Mouse (Mus musculus) neural tube, embryonic 13.5 days (tissue): Measurements from ENCODE around the gene Lrsam1. TPM values are rescaled to one million over a fixed set of nuclear protein-coding genes. Genes with fewer than 3 reads are reported as not detected.

ENCODE experiments used
- ATAC-seq: fragments of 200-750 bp; cut with Nextera tagmentation; 2 replicates; pipeline ENCODE4 v1.8.0; 2017; ENCODE audit warnings: low read depth, mild to moderate bottlenecking, moderate TSS enrichment, moderate library complexity
- H3K27ac ChIP-seq: fragments of 300-500 bp; sonication (generic); replicated peaks from 2 replicates; pipeline ENCODE4 v1.5.1; 2015; ENCODE audit warnings: moderate library complexity, mild to moderate bottlenecking, inconsistent platforms
- H3K27me3 ChIP-seq: fragments of 300-500 bp; sonication (generic); 2 replicates; pipeline ENCODE4 v1.6.1; 2015; ENCODE audit warnings: mild to moderate bottlenecking, inconsistent platforms
- H3K36me3 ChIP-seq: fragments of 300-500 bp; sonication (generic); 2 replicates; pipeline ENCODE4 v1.6.1; 2015; ENCODE audit warnings: mild to moderate bottlenecking, inconsistent platforms
- H3K4me1 ChIP-seq: fragments of 300-500 bp; sonication (generic); replicated peaks from 2 replicates; pipeline ENCODE4 v1.6.1; 2015; ENCODE audit warnings: inconsistent platforms
- H3K4me2 ChIP-seq: fragments of 300-500 bp; sonication (generic); 2 replicates; pipeline ENCODE4 v1.6.1; 2015; ENCODE audit warnings: inconsistent platforms, mild to moderate bottlenecking, moderate library complexity
- H3K4me3 ChIP-seq: fragments of 300-500 bp; sonication (generic); 2 replicates; pipeline ENCODE4 v1.5.1; 2015; ENCODE audit warnings: mild to moderate bottlenecking, inconsistent platforms
- H3K9ac ChIP-seq: fragments of 300-500 bp; sonication (generic); 2 replicates; pipeline ENCODE4 v1.6.1; 2015; ENCODE audit warnings: moderate library complexity, mild to moderate bottlenecking, inconsistent platforms
- H3K9me3 ChIP-seq: fragments of 300-500 bp; sonication (generic); 2 replicates; pipeline ENCODE4 v1.6.1; 2016; ENCODE audit warnings: inconsistent platforms
- WGBS: fragments of 180-500 bp; shearing (Covaris S2); methylation state at CpG from one replicate; pipeline ENCODE4 v1.1.7; 2015; 5-methylcytosine and 5-hydroxymethylcytosine counted together
- polyA plus RNA-seq: library from polyadenylated mRNA; unstranded; fragments of >200 nt; fragmentation: Nextera tagmentation; extraction: Ambion mirVana; gene quantifications from 2 replicates; pipeline ENCODE4 v1.2.1, GENCODE M21; 2015

Lrsam1 gene
- polyA plus RNA-seq, 1 experiment from 2014 or later, result 27.3 TPM

- Histone ChIP-seq H3K27me3 (no peaks in the 10 kb centered on the region), H3K9me3 (no peaks in the 10 kb centered on the region), H3K4me3 (no peak overlapping the region), H3K4me1 (peaks cover 31% of the 10 kb centered on the region), H3K27ac (no peak overlapping the region), H3K36me3 (no peaks in the 10 kb centered on the region), H3K4me2 (no peak overlapping the region), H3K9ac (no peak overlapping the region)
- 90% methylated on average over 4 of the region's 4 CpGs for WGBS
- no peak for ATAC-seq
Observed at GRCm38 (mm10) chr2:32903470-32903869, 57.9 kb downstream of the Lrsam1 start.

GRCm38 (mm10) chr2:32902126-32902525, 59.3 kb downstream of the Lrsam1 start:
- 88% methylated on average over 9 of the region's 9 CpGs for WGBS
- Histone ChIP-seq H3K27me3 (no peaks in the 10 kb centered on the region), H3K36me3 (no peaks in the 10 kb centered on the region), H3K4me3 (no peak overlapping the region), H3K4me1 (peaks cover 28% of the 10 kb centered on the region), H3K9me3 (no peaks in the 10 kb centered on the region), H3K4me2 (no peak overlapping the region), H3K27ac (no peak overlapping the region), H3K9ac (no peak overlapping the region)
- no peak for ATAC-seq

- peaks cover 43% of the 10 kb centered on the region for H3K4me1 ChIP-seq
- H3K4me3 ChIP-seq, result no peak overlapping the region
- H3K36me3 ChIP-seq, result 0 out of 2 replicates have a peak, but pooled peaks cover under 1% of the 10 kb centered on the region
- H3K27ac ChIP-seq, result no peak overlapping the region
- WGBS, result 66% methylated on average over 7 of the region's 7 CpGs
- H3K4me2 ChIP-seq, result no peak overlapping the region
- ATAC-seq, result no peak
- no peaks in the 10 kb centered on the region for H3K9me3 ChIP-seq
- no peaks in the 10 kb centered on the region for H3K27me3 ChIP-seq
- no peak overlapping the region for H3K9ac ChIP-seq
Observed at GRCm38 (mm10) chr2:32898983-32899382, 62.4 kb downstream of the Lrsam1 start.

- WGBS, result 51% methylated on average over 10 of the region's 10 CpGs
- H3K36me3 ChIP-seq, result 0 out of 2 replicates have a peak, but pooled peaks cover 5% of the 10 kb centered on the region
- H3K27ac ChIP-seq, result peak overlapping the region; percentile 69; the same call in 1 of the 2 replicates
- no peak overlapping the region for H3K4me3 ChIP-seq
- no peaks in the 10 kb centered on the region for H3K9me3 ChIP-seq
- ATAC-seq, result peak; percentile 30; the same call in 1 of the 2 replicates
- no peaks in the 10 kb centered on the region for H3K27me3 ChIP-seq
- H3K4me2 ChIP-seq, result no peak overlapping the region
- H3K4me1 ChIP-seq, result peaks cover 43% of the 10 kb centered on the region
- no peak overlapping the region for H3K9ac ChIP-seq
Observed at GRCm38 (mm10) chr2:32896507-32897147, 64.8 kb downstream of the Lrsam1 start.

GRCm38 (mm10) chr2:32895606-32896106, 65.8 kb downstream of the Lrsam1 start:
- no peak overlapping the region for H3K4me2 ChIP-seq
- peak overlapping the region; percentile 69 for H3K27ac ChIP-seq
- 0 out of 2 replicates have a peak overlapping the region, but pooled peaks have one; percentile 23 for H3K9ac ChIP-seq
- H3K4me3 ChIP-seq, result no peak overlapping the region
- no peak for ATAC-seq
- H3K36me3 ChIP-seq, result 0 out of 2 replicates have a peak, but pooled peaks cover 5% of the 10 kb centered on the region
- H3K4me1 ChIP-seq, result peaks cover 43% of the 10 kb centered on the region
- H3K9me3 ChIP-seq, result no peaks in the 10 kb centered on the region
- 26% methylated on average over 8 of the region's 8 CpGs for WGBS
- H3K27me3 ChIP-seq, result no peaks in the 10 kb centered on the region

GRCm38 (mm10) chr2:32894097-32894496, 67.3 kb downstream of the Lrsam1 start:
- no peak overlapping the region for H3K4me3 ChIP-seq
- no peak overlapping the region for H3K27ac ChIP-seq
- 75% methylated on average over 2 of the region's 2 CpGs for WGBS
- H3K4me2 ChIP-seq, result no peak overlapping the region
- H3K27me3 ChIP-seq, result no peaks in the 10 kb centered on the region
- H3K4me1 ChIP-seq, result peaks cover 49% of the 10 kb centered on the region
- no peaks in the 10 kb centered on the region for H3K9me3 ChIP-seq
- H3K9ac ChIP-seq, result no peak overlapping the region
- 0 out of 2 replicates have a peak, but pooled peaks cover 5% of the 10 kb centered on the region for H3K36me3 ChIP-seq
- ATAC-seq, result no peak

- WGBS, result 91% methylated on average over 14 of the region's 14 CpGs
- H3K4me3 ChIP-seq, result no peak overlapping the region
- no peak overlapping the region for H3K27ac ChIP-seq
- no peak overlapping the region for H3K9ac ChIP-seq
- H3K27me3 ChIP-seq, result no peaks in the 10 kb centered on the region
- H3K9me3 ChIP-seq, result no peaks in the 10 kb centered on the region
- 0 out of 2 replicates have a peak, but pooled peaks cover 5% of the 10 kb centered on the region for H3K36me3 ChIP-seq
- ATAC-seq, result no peak
- no peak overlapping the region for H3K4me2 ChIP-seq
- peaks cover 51% of the 10 kb centered on the region for H3K4me1 ChIP-seq
Observed at GRCm38 (mm10) chr2:32892490-32892889, 68.9 kb downstream of the Lrsam1 start.

GRCm38 (mm10) chr2:32891278-32891677, 70.1 kb downstream of the Lrsam1 start:
- no peak for ATAC-seq
- no peak overlapping the region for H3K27ac ChIP-seq
- H3K4me2 ChIP-seq, result no peak overlapping the region
- no peaks in the 10 kb centered on the region for H3K27me3 ChIP-seq
- 0 out of 2 replicates have a peak, but pooled peaks cover 5% of the 10 kb centered on the region for H3K36me3 ChIP-seq
- H3K4me1 ChIP-seq, result peaks cover 43% of the 10 kb centered on the region
- H3K9me3 ChIP-seq, result no peaks in the 10 kb centered on the region
- WGBS, result 84% methylated on average over 9 of the region's 9 CpGs
- no peak overlapping the region for H3K4me3 ChIP-seq
- no peak overlapping the region for H3K9ac ChIP-seq

GRCm38 (mm10) chr2:32890280-32890679, 71.1 kb downstream of the Lrsam1 start:
- no peak overlapping the region for H3K9ac ChIP-seq
- 0 out of 2 replicates have a peak, but pooled peaks cover 5% of the 10 kb centered on the region for H3K36me3 ChIP-seq
- 85% methylated on average over 3 of the region's 3 CpGs for WGBS
- no peaks in the 10 kb centered on the region for H3K9me3 ChIP-seq
- H3K27ac ChIP-seq, result no peak overlapping the region
- H3K4me1 ChIP-seq, result peaks cover 35% of the 10 kb centered on the region
- H3K4me3 ChIP-seq, result no peak overlapping the region
- no peak for ATAC-seq
- no peak overlapping the region for H3K4me2 ChIP-seq
- no peaks in the 10 kb centered on the region for H3K27me3 ChIP-seq

GRCm38 (mm10) chr2:32888551-32888950, 72.9 kb downstream of the Lrsam1 start:
- H3K9ac ChIP-seq, result peak overlapping the region; percentile 47; the same call in 1 of the 2 replicates
- no peaks in the 10 kb centered on the region for H3K27me3 ChIP-seq
- 0 out of 2 replicates have a peak, but pooled peaks cover under 1% of the 10 kb centered on the region for H3K36me3 ChIP-seq
- H3K4me2 ChIP-seq, result no peak overlapping the region
- H3K27ac ChIP-seq, result peak overlapping the region; percentile 75
- H3K4me3 ChIP-seq, result no peak overlapping the region
- ATAC-seq, result no peak
- no peaks in the 10 kb centered on the region for H3K9me3 ChIP-seq
- peaks cover 43% of the 10 kb centered on the region for H3K4me1 ChIP-seq
- 33% methylated on average over 3 of the region's 3 CpGs for WGBS

- 23% methylated on average over 9 of the region's 9 CpGs for WGBS
- no peak overlapping the region for H3K4me2 ChIP-seq
- ATAC-seq, result no peak
- H3K4me1 ChIP-seq, result peaks cover 47% of the 10 kb centered on the region
- H3K9ac ChIP-seq, result peak overlapping the region; percentile 47
- no peaks in the 10 kb centered on the region for H3K27me3 ChIP-seq
- no peaks in the 10 kb centered on the region for H3K9me3 ChIP-seq
- H3K27ac ChIP-seq, result peak overlapping the region; percentile 75
- H3K36me3 ChIP-seq, result no peaks in the 10 kb centered on the region
- no peak overlapping the region for H3K4me3 ChIP-seq
Observed at GRCm38 (mm10) chr2:32888029-32888428, 73.4 kb downstream of the Lrsam1 start.

- Histone ChIP-seq H3K36me3 (no peaks in the 10 kb centered on the region), H3K27ac (peak overlapping the region; percentile 52), H3K4me3 (no peak overlapping the region), H3K9me3 (no peaks in the 10 kb centered on the region), H3K4me2 (no peak overlapping the region; the same call in 1 of the 2 replicates), H3K9ac (no peak overlapping the region), H3K27me3 (no peaks in the 10 kb centered on the region), H3K4me1 (peaks cover 79% of the 10 kb centered on the region)
- ATAC-seq, result no peak
- 18% methylated on average over 7 of the region's 7 CpGs for WGBS
Observed at GRCm38 (mm10) chr2:32884745-32885144, 76.7 kb downstream of the Lrsam1 start.
